Mouse (Mus musculus) kidney, adult 2 months (tissue): Measurements from ENCODE around the gene Tasp1.

Experiments
- CTCF ChIP-seq: fragments of 200-500 bp; conservative IDR thresholded peaks from 2 replicates; pipeline ENCODE4 v1.5.1; 2011; ENCODE audit warnings: low read depth, mild to moderate bottlenecking, control low read depth, low read length, moderate library complexity, mixed read lengths; ENCODE audit not compliant: insufficient read depth, insufficient read length
- POLR2A ChIP-seq: fragments of 200-500 bp; IDR thresholded peaks from one replicate; pipeline ENCODE4 v1.6.1; 2011; ENCODE audit warnings: low read depth, low read length, control low read depth

DNA sequence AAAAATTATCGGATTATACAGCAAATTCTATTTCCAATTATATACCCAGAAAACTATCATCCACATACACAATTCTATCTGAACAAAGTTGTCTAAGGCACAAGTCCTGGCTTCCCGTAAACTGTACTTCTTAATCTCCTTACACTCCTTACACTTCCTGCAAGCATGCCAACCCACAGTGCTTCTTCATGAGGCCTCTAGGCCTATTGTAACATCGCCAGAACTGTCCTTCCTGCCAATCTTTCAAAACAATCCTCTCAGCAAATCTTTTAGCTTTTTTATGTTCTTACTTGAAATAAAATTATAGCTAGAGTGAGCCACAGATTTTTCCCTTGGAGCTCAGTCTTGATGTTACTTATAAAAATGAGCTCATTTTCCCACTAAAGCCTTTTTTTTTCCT lies 5.1 kb downstream of the Tasp1 start:
- TF ChIP-seq CTCF (no peak), POLR2A (no peak)
